Mouse (Mus musculus) left cerebral cortex, adult 11 months (tissue): ENCODE measurements at regions not wholly inside any gene's neighbourhood (a gene's known extent, or its start where the extent isn't known, plus 50 kb on each side); places are given as distances from the start of the nearest gene placed in this dataset.

Source experiments
- DNase-seq: peaks from one replicate; pipeline ENCODE4 v3.0.0; 2022; ENCODE audit warnings: low spot score

GRCm38 (mm10) chr3:99447361-99447760, 207.2 kb downstream of the Tbx15 start:
- DNase-seq: no peak

GRCm38 (mm10) chr3:99447813-99448212, 207.6 kb downstream of the Tbx15 start:
- no peak for DNase-seq

- DNase-seq: no peak
These were observed 219.1 kb downstream of the Tbx15 start for GRCm38 (mm10) chr3:99459036-99459863.

- DNase-seq: no peak
These were observed 259.8 kb downstream of the Tbx15 start for GRCm38 (mm10) chr3:99499980-99500379.

- DNase-seq: no peak
These were observed 264.6 kb downstream of the Tbx15 start for GRCm38 (mm10) chr3:99504772-99505171.

- DNase-seq: no peak
These were observed 272.1 kb downstream of the Tbx15 start for GRCm38 (mm10) chr3:99512250-99512649.

- no peak for DNase-seq
These were observed 272.8 kb downstream of the Tbx15 start for GRCm38 (mm10) chr3:99512933-99513332.

GRCm38 (mm10) chr3:99515751-99516150, 275.6 kb downstream of the Tbx15 start:
- DNase-seq: peak; percentile 11

GRCm38 (mm10) chr3:99560917-99561316, 320.7 kb downstream of the Tbx15 start:
- DNase-seq: no peak

- DNase-seq: no peak
These were observed 311.8 kb upstream of the Spag17 start for GRCm38 (mm10) chr3:99573335-99573976.

GRCm38 (mm10) chr3:99573977-99574373, 311.2 kb upstream of the Spag17 start:
- DNase-seq: no peak

GRCm38 (mm10) chr3:99602679-99603078, 282.5 kb upstream of the Spag17 start:
- no peak for DNase-seq

GRCm38 (mm10) chr3:99632309-99632708, 252.9 kb upstream of the Spag17 start:
- no peak for DNase-seq

- no peak for DNase-seq
These were observed 243.7 kb upstream of the Spag17 start for GRCm38 (mm10) chr3:99641343-99642106.

- DNase-seq: no peak
These were observed 240.3 kb upstream of the Spag17 start for GRCm38 (mm10) chr3:99644910-99645309.

- DNase-seq: no peak
These were observed 239.9 kb upstream of the Spag17 start for GRCm38 (mm10) chr3:99645318-99645717.

GRCm38 (mm10) chr3:99657617-99658016, 227.6 kb upstream of the Spag17 start:
- no peak for DNase-seq

- no peak for DNase-seq
These were observed 221.4 kb upstream of the Spag17 start for GRCm38 (mm10) chr3:99663783-99664182.

GRCm38 (mm10) chr3:99665363-99665762, 219.8 kb upstream of the Spag17 start:
- DNase-seq: no peak

- DNase-seq: no peak
These were observed 219.1 kb upstream of the Spag17 start for GRCm38 (mm10) chr3:99665902-99666768.

- DNase-seq: no peak
These were observed 211.1 kb upstream of the Spag17 start for GRCm38 (mm10) chr3:99674145-99674544.

GRCm38 (mm10) chr3:99709506-99709905, 175.7 kb upstream of the Spag17 start:
- DNase-seq: no peak
